Comparison of ENCODE assay signal across 18 mouse cellular contexts in genomic region chr6:119078912-119079311, GRCm38 (mm10).
DNase-seq lines count a peak whose midpoint lies in the region; ATAC-seq lines count a peak whose summit lies in the region.
"Had no signal": no experiment of that assay in that cellular context is flagged by ENCODE, and none has a peak within 500 bp of the region (broad histone marks: within the 10 kb centered on the region; RNA-seq: fewer than 3 reads in every experiment).

No protein-coding gene starts in this region.

- H3K27me3 ChIP-seq in embryonic facial prominence, embryonic 13.5 days, result no peaks in the 10 kb centered on the region
- no peaks in the 10 kb centered on the region for H3K27me3 ChIP-seq in embryonic facial prominence, embryonic 10.5 days (replicated peaks; ENCODE audit: low read depth, poor library complexity, severe bottlenecking)

- 77% methylated on average over 9 of the region's 9 CpGs for WGBS in embryonic facial prominence, embryonic 13.5 days
- WGBS in embryonic facial prominence, embryonic 10.5 days, result 86% methylated on average over 9 of the region's 9 CpGs

- no peaks in the 10 kb centered on the region for H3K9me3 ChIP-seq in embryonic facial prominence, embryonic 13.5 days
- no peaks in the 10 kb centered on the region for H3K9me3 ChIP-seq in embryonic facial prominence, embryonic 10.5 days
- H3K9me3 ChIP-seq: limb, embryonic 10.5 days; midbrain, embryonic 12.5 days had no signal

- ATAC-seq in embryonic facial prominence, embryonic 13.5 days (ENCODE audit: insufficient number of reproducible peaks, insufficient read depth, low FRiP score, low TSS enrichment, low read depth), result no peak
- ATAC-seq: intestine, postnatal 0 days had no signal

- H3K36me3 ChIP-seq in embryonic facial prominence, embryonic 13.5 days, result no peaks in the 10 kb centered on the region
- no peaks in the 10 kb centered on the region for H3K36me3 ChIP-seq in embryonic facial prominence, embryonic 10.5 days (replicated peaks)
- H3K36me3 ChIP-seq: limb, embryonic 10.5 days; midbrain, embryonic 12.5 days had no signal

- no peak overlapping the region for H3K4me3 ChIP-seq in embryonic facial prominence, embryonic 13.5 days
- no peak overlapping the region for H3K4me3 ChIP-seq in embryonic facial prominence, embryonic 10.5 days
- H3K4me3 ChIP-seq: limb, embryonic 10.5 days; midbrain, embryonic 12.5 days had no signal

- 0 out of 2 replicates have a peak, but pooled peaks cover 4% of the 10 kb centered on the region for H3K4me1 ChIP-seq in embryonic facial prominence, embryonic 13.5 days
- peaks cover 6% of the 10 kb centered on the region for H3K4me1 ChIP-seq in embryonic facial prominence, embryonic 10.5 days

- H3K4me2 ChIP-seq in embryonic facial prominence, embryonic 13.5 days, result no peak overlapping the region
- H3K4me2 ChIP-seq: midbrain, embryonic 12.5 days had no signal

- 0 out of 2 replicates have a peak overlapping the region, but pooled peaks have one; percentile 4 for H3K27ac ChIP-seq in embryonic facial prominence, embryonic 13.5 days
- no peak overlapping the region for H3K27ac ChIP-seq in embryonic facial prominence, embryonic 10.5 days (replicated peaks)
- H3K27ac ChIP-seq: limb, embryonic 10.5 days; liver, embryonic 14.5 days; midbrain, embryonic 12.5 days had no signal

- no peak for DNase-seq in embryonic facial prominence, embryonic 10.5 days (ENCODE audit: low spot score)
- peak; percentile 38 for DNase-seq in layer of hippocampus, adult 11-12 months (ENCODE audit: low spot score)
- DNase-seq in layer of hippocampus, postnatal 10 days (ENCODE audit: low spot score in 2 of 2), result no peak
- DNase-seq in brain, adult 2 months (ENCODE audit: low read depth, low spot score), result peak; percentile 98
- peak; percentile 73 to 81 for DNase-seq in cerebellum, postnatal 10 days
- no peak for DNase-seq in lung, postnatal 25 days (ENCODE audit: low spot score)
- no peak for DNase-seq in urinary bladder, adult 18-20 months (ENCODE audit: low spot score in 2 of 2)
- DNase-seq: heart, adult 18-20 months; heart, postnatal 10 days; kidney, postnatal 10 days; lung, postnatal 14 days; spleen, adult 18-20 months; thymus, postnatal 4 days had no signal

- no peak overlapping the region for H3K9ac ChIP-seq in embryonic facial prominence, embryonic 13.5 days
- H3K9ac ChIP-seq: liver, embryonic 14.5 days; midbrain, embryonic 12.5 days had no signal

Comparison
In these comparisons a context has a peak if more than half of its experiments do, and no peak if none do; other contexts are left out.
1. DNase-seq: peak in layer of hippocampus, adult 11-12 months (single experiment), brain, adult 2 months (single experiment) and cerebellum, postnatal 10 days (2 of 2); none in embryonic facial prominence, embryonic 10.5 days (single experiment), layer of hippocampus, postnatal 10 days (0 of 2), lung, postnatal 25 days (single experiment) and urinary bladder, adult 18-20 months (0 of 2).